Comparison of ENCODE assay signal across 8 mouse cellular contexts in the genomic region with DNA sequence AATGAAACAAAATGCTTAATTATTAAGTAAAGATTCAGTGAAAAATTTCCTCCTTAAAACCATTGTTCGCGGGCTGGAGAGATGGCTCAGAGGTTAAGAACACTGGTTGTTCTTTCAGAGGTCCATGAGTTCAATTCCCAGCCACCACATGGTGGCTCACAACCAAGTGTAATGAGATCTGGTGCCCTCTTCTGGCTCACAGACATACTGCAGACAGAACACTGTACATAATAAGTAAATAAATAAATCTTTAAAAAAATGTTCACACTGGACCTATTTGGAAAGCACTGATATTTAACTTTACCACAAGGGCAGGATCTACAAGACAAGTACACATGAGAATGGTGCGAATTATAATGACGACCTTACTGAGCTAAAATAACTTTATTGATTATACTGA. TPM values are rescaled to one million over a fixed set of nuclear protein-coding genes. Genes with fewer than 3 reads are reported as not detected.
DNase-seq lines count a peak whose midpoint lies in the region; ATAC-seq and TF ChIP-seq lines count a peak whose summit lies in the region.

No protein-coding gene starts in this region.

- no peaks in the 10 kb centered on the region for H3K9me3 ChIP-seq in hindbrain, embryonic 13.5 days
- no peaks in the 10 kb centered on the region for H3K9me3 ChIP-seq in liver, embryonic 13.5 days (replicated peaks)

- peaks cover 3% of the 10 kb centered on the region; the same call in 1 of the 2 replicates for H3K4me1 ChIP-seq in cerebellum, adult 2 months (ENCODE audit: control insufficient read depth, insufficient read depth, low read length)
- H3K4me1 ChIP-seq in hindbrain, embryonic 13.5 days (replicated peaks), result peaks cover 12% of the 10 kb centered on the region
- H3K4me1 ChIP-seq in liver, embryonic 13.5 days (replicated peaks), result peaks cover 21% of the 10 kb centered on the region

- H3K4me2 ChIP-seq in hindbrain, embryonic 13.5 days, result peak overlapping the region; percentile 82
- peak overlapping the region; percentile 77 for H3K4me2 ChIP-seq in liver, embryonic 13.5 days

- 0 out of 2 replicates have a peak overlapping the region, but pooled peaks have one; percentile 97 for H3K9ac ChIP-seq in hindbrain, embryonic 13.5 days
- no peak overlapping the region; the same call in 1 of the 2 replicates for H3K9ac ChIP-seq in liver, embryonic 13.5 days

- 40% methylated on average over 4 of the region's 4 CpGs for WGBS in cerebellum, adult 2 months
- 43% methylated on average over 4 of the region's 4 CpGs for WGBS in hindbrain, embryonic 13.5 days
- 36% methylated on average over 4 of the region's 4 CpGs for whole genome bisulfite sequencing in liver, embryonic 13.5 days (ENCODE audit: insufficient replicate concordance)

- DNase-seq in cerebellum, postnatal 10 days, result peak; percentile 56 to 67
- DNase-seq in cerebellum, adult 2 months, result no peak
- DNase-seq in CD4-positive helper T cell, adult 2 months (ENCODE audit: low read depth, low spot score), result peak; percentile 73
- peak; percentile 72 for DNase-seq in embryo, embryonic 10 days (ENCODE audit: low spot score)
- DNase-seq in liver, embryonic 13.5 days, result peak; percentile 31
- peak; percentile 59 for DNase-seq in retina, postnatal 1 day
- no peak for DNase-seq in gastrocnemius, adult 8-10 months (ENCODE audit: low spot score in 2 of 2)

- no peak for TF ChIP-seq POLR2A in cerebellum, adult 2 months (IDR thresholded peaks at IDR 0.05; ENCODE audit: borderline replicate concordance, insufficient read depth, low read length)

- no peak for TF ChIP-seq CTCF in cerebellum, adult 2 months (IDR thresholded peaks at IDR 0.05; ENCODE audit: borderline replicate concordance, insufficient read depth, low read depth, low read length)

- no peak overlapping the region for H3K4me3 ChIP-seq in cerebellum, adult 2 months (replicated peaks; ENCODE audit: insufficient read depth, low read depth, low read length)
- peak overlapping the region; percentile 93 for H3K4me3 ChIP-seq in hindbrain, embryonic 13.5 days
- H3K4me3 ChIP-seq in liver, embryonic 13.5 days (replicated peaks), result peak overlapping the region; percentile 92

- no peak for ATAC-seq in hindbrain, embryonic 13.5 days (ENCODE audit: low FRiP score)
- ATAC-seq in liver, embryonic 13.5 days (ENCODE audit: low read depth), result no peak

- H3K36me3 ChIP-seq in hindbrain, embryonic 13.5 days, result no peaks in the 10 kb centered on the region
- 0 out of 2 replicates have a peak, but pooled peaks cover 7% of the 10 kb centered on the region for H3K36me3 ChIP-seq in liver, embryonic 13.5 days

- H3K27me3 ChIP-seq in cerebellum, adult 2 months (ENCODE audit: control insufficient read depth, insufficient read depth, low read length), result no peaks in the 10 kb centered on the region
- no peaks in the 10 kb centered on the region for H3K27me3 ChIP-seq in hindbrain, embryonic 13.5 days
- H3K27me3 ChIP-seq in liver, embryonic 13.5 days, result no peaks in the 10 kb centered on the region

- H3K27ac ChIP-seq in cerebellum, adult 2 months (ENCODE audit: insufficient read depth, low read length), result no peak overlapping the region
- no peak overlapping the region for H3K27ac ChIP-seq in hindbrain, embryonic 13.5 days
- no peak overlapping the region; the same call in 1 of the 2 replicates for H3K27ac ChIP-seq in liver, embryonic 13.5 days

RNA-seq across cellular contexts. Expression of a gene that starts 0.7 kb away (rescaled TPM):
- 210 and 214 TPM in 2 replicates for polyA plus RNA-seq in cerebellum, adult 2 months (2012; rRNA removed)
- 135 and 142 TPM in 2 replicates for polyA plus RNA-seq in hindbrain, embryonic 13.5 days (2015; fragmentation: Nextera tagmentation; extraction: Ambion mirVana)
- 131 and 141 TPM in 2 replicates for polyA plus RNA-seq in liver, embryonic 13.5 days (2015; fragmentation: Nextera tagmentation; extraction: Ambion mirVana)
- 100 to 1,000 TPM; 282 to 315 (median 288) TPM for total RNA-seq in gastrocnemius, adult 8-10 months (2022)

RNA-seq across cellular contexts. Expression of a gene that starts 26.0 kb away (rescaled TPM):
- polyA plus RNA-seq in cerebellum, adult 2 months (2012; rRNA removed), result 1.9 and 2.4 TPM in 2 replicates
- polyA plus RNA-seq in hindbrain, embryonic 13.5 days (2015; fragmentation: Nextera tagmentation; extraction: Ambion mirVana), result 0.23 and 0.47 TPM in 2 replicates
- 0.01 TPM in 2 replicates for polyA plus RNA-seq in liver, embryonic 13.5 days (2015; fragmentation: Nextera tagmentation; extraction: Ambion mirVana)
- under 1 TPM in 2 of 4 experiments, not detected in 2; 0.02 TPM for total RNA-seq in gastrocnemius, adult 8-10 months (2022)

Comparison
In these comparisons a context has a peak if more than half of its experiments do, and no peak if none do; other contexts are left out.
1. DNase-seq: peak in cerebellum, postnatal 10 days (2 of 2), CD4-positive helper T cell, adult 2 months (single experiment), embryo, embryonic 10 days (single experiment), liver, embryonic 13.5 days (single experiment) and retina, postnatal 1 day (single experiment); none in cerebellum, adult 2 months (0 of 2) and gastrocnemius, adult 8-10 months (0 of 2).